Mouse (Mus musculus): ENCODE measurements at regions not wholly inside any gene's neighbourhood (a gene's known extent, or its start where the extent isn't known, plus 50 kb on each side); places are given as distances from the start of the nearest gene placed in this dataset.

DNA sequence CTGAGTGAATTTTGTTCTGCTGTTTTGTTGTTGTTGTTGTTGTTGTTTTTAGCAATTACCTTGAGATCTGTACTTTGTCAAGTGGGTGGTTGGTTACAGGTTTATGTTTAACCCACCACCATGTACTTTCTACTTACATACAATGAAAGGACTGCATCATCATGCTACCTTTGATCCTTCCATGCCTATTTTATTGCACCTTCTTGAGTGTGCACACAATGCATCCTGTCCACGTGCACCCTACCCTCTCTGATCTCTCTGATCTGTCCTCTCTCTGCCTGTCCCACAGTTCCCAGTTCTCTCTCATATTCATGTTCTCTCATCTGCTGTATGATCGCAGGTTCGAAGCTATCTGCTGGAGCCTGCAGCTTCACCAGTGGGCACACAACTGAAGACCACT is 59.9 kb upstream of the Gas1 start:
- DNase-seq (ENCODE audit: extremely low read depth, low read depth) = no peak

DNA sequence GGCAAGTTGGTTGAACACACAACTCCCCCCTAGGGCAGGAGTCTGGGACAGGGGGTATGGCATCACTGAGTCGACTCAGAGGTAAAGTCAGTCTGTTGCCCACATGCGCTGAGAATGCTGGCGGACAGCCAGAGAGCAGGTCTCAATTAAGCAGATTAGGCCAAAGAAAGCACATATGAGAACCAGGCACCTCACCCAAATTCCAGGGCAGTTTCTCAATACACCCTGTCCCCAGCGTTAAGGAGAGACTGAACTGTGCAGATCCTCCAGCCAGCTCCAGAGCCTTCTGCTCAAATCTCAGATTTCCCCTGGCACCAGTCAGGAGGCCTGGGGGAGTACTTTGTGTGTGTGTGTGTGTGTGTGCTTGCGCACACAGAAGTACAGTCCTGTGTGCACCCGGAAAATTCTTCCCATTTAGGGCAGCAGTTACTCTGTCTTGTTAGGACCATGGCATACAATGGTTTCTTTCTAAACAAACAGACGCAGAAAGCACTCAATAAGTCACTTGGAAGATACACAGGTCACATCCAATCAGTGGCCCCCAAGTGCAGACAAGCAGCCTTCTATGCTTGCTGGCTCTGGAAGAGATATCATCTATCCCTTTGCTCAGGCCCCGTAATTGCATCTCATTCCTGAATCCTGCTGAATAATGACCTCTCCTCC is 65.4 kb upstream of the Gas1 start:
- no peak for DNase-seq (ENCODE audit: extremely low read depth, low read depth)

DNA sequence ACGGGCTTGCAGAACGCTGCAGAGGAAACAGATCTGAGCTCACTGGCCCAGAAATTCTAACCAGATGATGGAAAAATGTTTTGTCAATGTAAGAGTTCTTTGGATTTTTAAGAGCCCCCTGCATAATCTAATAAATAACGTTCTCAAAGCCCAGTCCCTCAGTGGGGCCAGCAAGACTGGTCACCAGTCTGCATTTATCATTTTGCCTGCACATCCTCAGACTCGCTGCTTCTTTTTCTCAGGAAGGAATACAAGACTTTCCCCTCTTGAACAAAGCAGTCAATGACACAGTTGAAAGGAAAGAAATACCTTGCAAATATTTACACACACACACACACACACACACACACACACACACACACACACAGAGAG is 65.9 kb upstream of the Gas1 start:
- no peak for DNase-seq (ENCODE audit: extremely low read depth, low read depth)

DNA sequence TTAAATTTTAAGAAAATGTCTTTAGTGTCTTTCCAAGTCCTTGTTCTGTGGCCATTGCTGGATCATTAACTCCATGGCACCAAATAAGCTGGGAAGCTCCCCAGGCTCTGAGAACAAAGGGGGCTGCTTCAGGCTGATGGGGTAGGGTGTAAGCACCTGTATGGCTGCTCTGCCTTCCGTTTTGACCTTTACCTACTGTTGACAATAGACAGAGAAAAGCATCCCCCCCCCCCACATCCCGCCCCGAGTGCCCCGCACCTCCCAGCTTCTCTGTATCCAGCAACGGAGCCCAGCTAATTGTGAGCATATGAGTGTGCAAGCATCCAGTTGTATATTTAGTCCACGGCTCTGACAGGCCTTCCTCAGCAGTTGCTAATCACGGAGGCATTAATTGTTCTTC is 78.0 kb upstream of the Gas1 start:
- DNase-seq (ENCODE audit: extremely low read depth, low read depth) = no peak

DNA sequence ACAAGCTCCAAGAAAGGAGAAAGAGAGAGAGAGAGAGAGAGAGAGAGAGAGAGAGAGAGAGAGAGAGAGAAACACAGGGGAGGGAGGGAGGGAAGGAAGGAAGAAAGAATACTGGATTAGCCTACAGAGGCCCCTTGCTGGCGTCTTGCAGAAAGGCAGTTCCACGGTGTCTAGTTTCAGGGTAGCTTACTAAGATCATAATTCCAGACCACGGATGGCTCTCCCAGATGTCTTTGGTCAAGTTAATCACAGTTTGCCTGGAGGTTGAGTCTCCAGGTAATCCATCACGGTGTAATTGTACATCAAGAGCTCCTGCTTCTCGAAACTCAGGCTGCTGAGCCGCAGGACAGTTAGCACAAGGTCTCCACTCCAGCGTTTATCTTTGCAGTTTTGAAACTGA is 78.5 kb upstream of the Gas1 start:
- no peak for DNase-seq (ENCODE audit: extremely low read depth, low read depth)

DNA sequence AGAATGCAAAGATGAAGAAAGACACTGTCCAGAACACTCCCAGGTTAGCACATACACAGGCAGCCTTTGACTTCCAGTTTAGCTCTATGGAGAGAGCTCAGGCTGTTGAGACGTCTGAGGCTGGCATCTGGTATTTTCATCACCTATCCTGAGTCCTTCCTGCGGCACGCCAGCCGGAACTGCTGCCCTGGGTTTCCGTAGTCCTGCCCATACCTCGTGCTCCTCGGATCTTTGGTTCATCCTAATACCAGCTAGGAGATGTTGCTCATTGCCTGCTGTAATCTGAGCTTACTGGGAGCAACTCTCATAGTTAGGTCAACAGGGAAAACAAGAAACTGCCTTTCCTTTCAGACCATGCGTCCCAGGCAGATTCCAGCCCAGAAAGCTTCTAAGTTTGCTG is 79.8 kb upstream of the Gas1 start:
- no peak for DNase-seq (ENCODE audit: extremely low read depth, low read depth)

DNA sequence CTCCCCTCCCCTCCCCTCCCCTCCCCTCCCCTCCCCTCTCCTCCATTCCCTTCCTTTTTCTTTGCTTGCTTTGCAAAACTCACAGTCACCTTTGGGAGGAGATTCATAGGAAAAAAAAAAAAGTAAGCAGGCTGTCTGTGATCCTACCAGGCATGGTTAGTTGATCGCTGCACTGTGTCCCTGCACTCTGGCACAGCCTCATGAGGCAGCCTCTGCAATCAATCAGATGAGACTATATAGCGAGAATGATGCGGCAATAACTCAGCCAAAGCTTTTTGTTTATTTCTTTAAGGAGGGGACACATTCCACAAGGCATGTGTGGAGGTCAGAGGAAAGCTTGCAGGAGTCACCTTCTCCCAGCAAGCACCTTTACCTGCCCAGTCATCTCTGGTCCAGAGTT is 80.7 kb upstream of the Gas1 start:
- no peak for DNase-seq (ENCODE audit: extremely low read depth, low read depth)

DNA sequence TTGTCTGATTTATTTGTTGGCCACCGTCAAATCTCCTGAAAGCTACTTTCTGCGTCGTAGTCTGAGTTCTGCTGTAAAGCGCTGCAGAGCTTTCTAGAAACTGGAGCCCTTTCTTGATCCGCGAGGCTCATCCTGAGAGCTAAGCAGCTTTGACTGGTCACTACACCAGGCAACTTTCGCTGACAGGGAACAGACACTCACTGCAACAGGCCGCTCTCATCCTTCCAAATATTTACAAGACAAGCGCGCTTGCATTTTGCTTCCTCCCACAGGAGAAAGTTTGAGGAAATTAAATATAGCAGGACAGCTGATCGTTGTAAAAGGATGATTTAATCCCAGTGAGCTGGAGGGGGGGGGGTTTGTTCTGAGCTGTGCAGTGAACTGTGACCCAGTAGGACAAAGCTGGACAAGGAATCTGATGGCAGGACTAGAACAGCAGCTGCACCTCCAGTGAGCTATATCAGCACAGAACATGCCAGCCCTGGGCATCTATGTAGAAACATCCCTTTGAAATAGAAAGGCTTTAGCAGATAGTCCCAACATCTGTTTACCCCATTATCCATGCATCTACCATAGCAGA is 85.4 kb upstream of the Gas1 start:
- no peak for DNase-seq (ENCODE audit: extremely low read depth, low read depth)

DNA sequence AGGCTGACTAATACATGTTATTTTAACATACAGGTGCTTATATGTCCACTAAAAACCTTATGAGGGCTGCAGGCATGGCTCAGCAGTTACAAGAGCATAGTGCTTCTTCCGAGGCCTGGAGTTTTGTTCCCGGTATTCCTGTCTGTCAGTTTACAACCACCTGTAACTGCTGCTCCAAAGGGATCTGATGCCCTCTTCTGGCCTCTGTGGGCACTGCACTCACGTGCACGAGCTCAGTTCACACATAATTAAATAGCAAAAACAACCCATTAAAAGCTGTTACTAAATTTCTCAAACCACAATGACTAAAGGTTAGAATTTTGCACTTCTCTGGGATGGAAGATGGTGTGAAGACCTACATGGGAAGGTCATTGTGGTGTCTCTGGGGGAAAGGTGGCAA is 87.3 kb upstream of the Gas1 start:
- DNase-seq (ENCODE audit: extremely low read depth, low read depth) = no peak

DNA sequence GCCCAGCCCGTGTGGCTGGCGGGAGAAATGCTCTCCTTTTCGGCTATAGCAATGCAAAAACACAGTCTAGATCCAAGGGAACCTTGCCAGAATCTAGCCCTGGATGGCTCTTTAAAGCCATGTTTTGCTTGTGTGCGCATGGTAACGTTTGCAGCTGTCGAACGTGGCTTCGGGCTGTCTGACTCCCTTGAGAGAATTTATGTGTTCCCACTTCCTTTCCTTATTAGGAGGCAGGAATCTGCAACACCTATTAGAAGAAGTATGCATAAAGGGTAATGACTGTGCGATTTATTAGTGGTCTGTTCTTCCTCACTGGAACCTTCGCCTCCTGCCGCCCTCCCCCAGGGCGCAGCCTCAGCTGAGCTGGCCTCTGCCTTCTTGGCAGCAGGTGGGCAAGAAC is 90.4 kb upstream of the Gas1 start:
- no peak for DNase-seq (ENCODE audit: extremely low read depth, low read depth)

DNA sequence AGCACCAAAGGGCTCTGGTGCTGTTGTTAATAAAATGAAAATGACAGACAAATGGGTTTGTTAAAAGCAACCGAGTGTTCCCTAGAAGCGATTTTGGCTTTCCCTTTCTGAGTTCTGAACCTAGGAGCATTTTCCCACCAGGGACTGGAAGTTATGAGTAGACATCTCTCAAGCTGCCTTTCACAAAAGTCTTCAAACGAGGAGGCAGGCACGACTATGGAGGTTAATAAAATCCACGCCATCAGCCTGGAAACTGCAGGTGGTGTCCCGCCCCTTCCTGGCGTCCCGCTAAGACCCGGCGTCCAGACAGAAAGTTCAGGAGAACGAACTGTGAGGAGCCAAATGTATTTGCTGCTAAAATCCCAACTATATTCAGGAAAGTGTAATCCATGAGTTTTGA is 91.1 kb upstream of the Gas1 start:
- no peak for DNase-seq (ENCODE audit: extremely low read depth, low read depth)

DNA sequence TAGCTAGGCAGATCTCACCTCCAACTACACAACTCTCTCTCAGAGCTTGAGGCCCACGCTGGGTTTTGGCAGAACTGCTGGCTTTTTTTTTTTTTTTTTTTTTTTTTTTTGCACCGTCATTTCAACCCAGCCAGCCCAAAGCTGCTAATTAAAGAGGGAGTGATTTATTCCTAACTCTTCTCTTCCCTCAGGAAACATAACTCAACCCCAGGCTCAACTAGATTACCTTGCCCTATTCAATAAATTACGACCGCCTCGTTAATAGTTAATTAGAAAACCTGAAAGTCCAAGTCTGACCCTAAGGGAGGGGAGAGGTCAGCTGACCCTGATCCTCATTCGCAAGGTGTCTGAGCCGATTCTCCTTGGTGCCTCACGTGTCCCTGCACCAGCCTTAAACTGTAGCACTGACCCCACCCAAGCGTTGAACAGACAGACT is 92.3 kb upstream of the Gas1 start:
- no peak for DNase-seq (ENCODE audit: extremely low read depth, low read depth)

DNA sequence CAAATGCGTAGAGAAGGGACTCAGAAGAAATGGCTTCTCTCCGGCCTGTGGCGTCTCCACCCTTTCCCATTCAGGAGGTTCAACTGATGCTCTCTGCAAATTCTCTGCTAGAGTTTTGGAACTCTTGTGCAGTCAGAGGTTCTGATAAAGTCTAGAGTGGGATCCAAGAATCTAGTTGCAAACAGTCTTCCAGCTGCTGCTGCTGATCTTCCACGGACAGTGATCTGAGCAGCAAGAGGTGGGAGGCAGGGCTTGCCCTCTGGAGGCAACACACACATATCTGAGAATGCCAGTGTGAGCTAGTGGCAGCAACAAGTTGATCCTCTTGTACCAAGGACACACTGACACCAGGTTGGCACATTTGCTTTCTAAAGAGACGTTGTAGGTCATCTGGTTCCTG is 93.4 kb upstream of the Gas1 start:
- no peak for DNase-seq (ENCODE audit: extremely low read depth, low read depth)

DNA sequence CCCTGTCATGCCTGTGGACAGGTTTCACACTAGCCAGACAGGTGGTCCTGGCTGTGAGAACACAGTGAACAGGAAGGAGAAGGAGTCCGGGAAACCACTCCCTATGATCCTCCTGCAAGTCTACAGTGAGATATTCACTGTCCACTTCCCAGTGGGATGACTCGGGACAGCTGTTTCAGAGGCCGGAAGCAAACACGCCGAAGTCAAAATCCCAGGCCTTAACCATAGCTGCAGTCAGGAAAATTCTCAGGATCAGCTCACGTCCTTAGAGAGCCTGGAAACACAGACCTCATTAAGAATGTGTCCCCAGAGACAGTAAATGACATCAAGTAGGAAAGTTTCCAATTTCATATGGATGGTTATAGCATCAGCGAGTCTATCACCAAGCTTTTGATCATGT is 96.2 kb upstream of the Gas1 start:
- DNase-seq (ENCODE audit: extremely low read depth, low read depth) = no peak

DNA sequence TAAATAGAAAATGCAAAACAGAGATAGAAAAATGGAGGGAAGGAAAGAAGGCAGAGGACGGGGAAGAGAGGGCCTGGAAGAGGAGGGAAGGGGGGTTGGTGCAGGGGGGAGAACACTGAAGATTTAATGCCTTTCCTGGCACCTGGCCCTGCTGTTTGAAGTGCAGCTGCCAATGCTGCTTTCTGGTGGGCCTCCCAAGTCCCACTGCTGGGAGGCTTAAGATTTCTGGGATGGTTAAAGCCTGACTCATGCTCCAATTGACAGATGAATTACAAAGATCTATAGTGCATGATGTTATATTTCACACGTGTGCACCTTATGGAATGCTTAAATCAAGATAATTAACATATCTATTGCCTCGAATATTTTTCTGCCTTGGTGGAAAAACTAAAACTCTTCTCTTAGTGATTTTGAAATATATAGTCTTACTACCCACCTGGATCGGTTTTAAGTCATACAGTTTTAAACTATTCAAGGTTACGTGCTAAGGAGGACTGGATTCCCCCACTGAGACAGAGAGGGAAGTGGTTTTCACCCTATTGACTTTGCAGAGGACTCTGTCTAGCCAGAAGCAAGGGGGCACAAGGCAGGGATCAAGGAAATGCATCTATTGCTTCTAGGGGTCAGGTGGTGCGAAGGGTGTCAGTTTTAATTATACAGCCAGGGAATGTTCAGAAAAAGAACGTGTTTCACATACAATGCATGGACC is 105.5 kb upstream of the Gas1 start:
- DNase-seq (ENCODE audit: extremely low read depth, low read depth) = no peak

DNA sequence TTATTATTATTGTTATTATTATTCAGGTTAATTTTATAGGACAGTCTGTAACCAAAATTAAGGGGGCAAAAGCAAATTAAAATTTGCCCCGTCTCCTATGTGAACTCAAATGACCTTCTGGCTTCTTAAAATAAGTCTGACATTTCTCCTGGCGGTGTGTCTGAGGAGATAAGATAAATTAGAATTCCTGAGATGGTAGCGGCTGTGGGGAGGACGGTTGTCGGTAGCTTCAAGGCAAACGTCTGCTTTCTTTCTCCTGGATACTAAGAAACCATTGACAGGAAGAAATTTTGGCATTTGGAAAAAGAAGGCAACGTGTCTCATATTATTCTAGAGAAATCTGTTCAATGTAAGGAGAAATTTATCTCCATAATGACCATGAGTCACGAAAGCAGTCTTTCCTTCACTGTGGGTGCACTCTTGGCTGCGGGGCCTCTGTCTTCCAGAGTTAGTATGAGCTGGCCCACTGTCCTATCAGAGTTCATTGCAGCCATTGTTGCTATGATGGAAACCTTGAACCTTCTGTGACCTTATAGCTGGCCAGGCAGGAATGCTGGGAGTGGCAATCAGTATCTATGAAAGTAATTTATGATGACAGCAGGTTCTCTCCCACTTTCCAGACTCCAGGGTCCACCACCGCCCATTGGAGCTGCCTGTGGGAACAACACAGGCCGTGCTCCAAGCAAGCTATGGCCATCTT is 109.5 kb upstream of the Gas1 start:
- DNase-seq (ENCODE audit: extremely low read depth, low read depth) = no peak

DNA sequence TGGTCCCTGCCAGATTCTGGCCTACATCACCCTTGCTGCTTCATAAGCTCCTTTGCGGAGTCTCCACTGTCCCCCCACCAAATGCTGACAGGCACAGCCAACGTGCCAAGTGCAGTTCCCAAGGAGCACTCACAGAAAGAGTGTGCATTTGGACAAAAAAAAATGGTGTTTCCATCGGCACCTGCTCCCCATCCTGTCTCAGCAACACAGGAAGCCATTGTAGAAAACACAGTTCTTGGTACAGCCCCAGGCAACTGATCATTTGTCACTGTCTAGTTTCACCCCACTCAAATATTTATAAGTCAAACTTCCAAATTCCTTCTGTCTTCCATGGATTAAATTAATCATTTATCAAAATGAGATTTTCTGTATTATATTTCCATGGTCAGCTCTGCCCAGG is 112.5 kb upstream of the Gas1 start:
- no peak for DNase-seq (ENCODE audit: extremely low read depth, low read depth)

DNA sequence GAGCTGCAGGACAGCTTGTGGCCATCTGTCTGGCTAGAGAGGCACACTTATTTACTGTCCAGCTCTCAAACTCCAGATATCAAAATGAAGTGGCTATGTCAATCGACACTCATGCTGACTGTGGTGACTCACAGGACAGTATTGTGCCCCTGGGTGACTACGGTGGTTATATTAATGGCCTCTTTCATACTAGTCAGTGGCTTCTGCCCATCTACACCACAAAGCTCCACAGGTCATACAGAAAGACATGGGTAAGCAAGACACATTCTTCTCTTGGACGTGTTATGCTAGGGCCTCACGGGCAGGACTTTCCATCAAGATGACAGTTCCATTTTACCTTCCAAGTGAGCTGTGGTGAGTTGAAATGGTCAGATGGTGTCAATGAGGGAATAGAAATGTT is 113.7 kb upstream of the Gas1 start:
- no peak for DNase-seq (ENCODE audit: extremely low read depth, low read depth)

DNA sequence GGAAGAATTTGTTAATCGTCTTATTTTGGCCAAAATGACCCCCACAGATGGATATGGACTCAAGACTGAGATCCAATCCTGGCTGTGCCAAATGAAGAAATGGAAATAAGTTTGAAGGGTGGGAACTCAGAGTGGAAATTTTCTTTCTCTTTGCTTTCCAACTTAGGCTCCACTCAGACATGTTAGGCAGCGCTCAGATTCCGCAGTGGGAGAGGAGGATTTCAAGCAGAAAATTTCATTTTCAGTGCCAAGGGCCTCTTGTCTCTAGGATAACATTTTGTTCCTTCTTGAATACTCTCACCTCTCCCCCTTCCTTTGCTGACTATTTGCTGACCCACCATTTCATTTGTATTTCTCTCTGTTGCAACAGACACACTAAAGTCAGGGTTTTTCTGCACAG is 114.2 kb upstream of the Gas1 start:
- no peak for DNase-seq (ENCODE audit: extremely low read depth, low read depth)

DNA sequence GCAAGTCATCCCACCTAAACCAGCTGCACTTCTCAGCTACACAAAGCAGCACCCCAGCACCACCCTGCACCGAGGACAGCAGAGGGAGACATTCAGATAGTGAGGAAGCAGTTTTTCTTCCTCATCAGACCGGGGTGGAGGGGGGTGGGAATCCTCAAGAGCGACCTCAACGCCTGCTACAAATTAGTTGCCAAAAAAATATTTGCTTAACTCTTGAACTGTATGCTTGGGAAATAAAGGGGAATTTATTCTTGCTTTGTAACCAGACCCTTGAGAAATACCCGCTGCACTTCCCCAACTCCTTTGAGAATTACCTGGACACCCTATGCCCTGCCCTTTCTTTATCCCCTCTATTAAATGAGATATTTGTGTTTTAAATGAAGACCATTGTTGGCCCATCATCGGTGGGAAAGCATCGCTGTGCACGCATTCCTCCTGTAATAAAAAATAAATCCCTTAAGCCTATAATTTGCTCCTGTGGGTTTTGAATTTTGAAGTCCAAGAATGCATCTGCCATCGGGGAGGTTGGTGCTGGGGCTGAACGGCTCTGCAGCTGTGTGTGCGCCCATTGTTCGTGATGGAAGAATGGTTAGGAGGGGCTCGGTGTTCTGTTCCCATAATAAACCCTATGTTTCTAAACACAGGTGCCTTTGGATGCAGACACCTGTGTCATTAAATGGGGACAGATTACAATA is 119.2 kb upstream of the Gas1 start:
- DNase-seq (ENCODE audit: extremely low read depth, low read depth) = no peak

DNA sequence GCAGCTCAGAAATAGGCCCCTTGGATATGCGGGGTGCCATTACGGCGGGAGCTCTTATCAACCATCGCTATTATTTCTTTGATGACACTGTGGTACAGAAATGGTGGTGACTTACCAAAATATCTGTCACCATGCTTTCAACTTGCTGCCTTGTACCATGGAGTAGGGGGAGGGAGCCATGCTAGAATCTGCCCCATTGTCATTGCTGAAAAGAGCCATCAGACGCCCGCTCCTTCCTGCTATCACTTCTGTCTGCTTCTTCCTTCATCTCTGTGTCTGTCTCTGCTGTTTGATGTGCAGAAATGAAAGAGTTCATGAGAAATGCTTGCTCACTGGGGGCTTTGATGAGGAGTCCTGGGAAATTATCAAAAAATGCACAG is 119.7 kb upstream of the Gas1 start:
- no peak for DNase-seq (ENCODE audit: extremely low read depth, low read depth)

DNA sequence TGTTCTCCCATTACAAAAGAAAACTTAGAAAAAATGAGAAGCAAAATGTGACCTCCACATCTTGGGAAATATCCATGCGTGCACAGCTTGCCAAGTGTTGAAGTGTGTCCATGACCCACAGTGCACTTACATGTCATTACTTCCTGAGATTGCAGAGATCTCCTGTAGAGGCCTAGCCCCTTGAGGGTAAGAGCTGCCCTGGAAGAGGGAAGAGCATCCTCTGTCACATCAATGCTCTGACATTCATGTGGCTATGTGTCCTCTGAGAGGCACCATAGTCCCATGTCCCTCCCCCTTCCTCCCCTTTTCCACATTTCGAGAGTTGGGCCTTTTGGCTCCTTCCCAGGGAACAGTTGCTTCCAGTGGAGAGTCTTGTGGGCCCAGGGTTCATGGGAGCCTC is 121.4 kb upstream of the Gas1 start:
- DNase-seq (ENCODE audit: extremely low read depth, low read depth) = no peak
